Mouse (Mus musculus) spleen, postnatal 14 days (tissue): ENCODE results near the gene Gal3st1.
A peak's percentile ranks its signal among the peaks of the same experiment; 100 is the strongest.
"Not testable (repeated sequence)": the region's sequence is repeated elsewhere in the genome, so short reads cannot be mapped to it uniquely, and the experiment has no call there.

Experiments used
- DNase-seq, 2 experiments: peaks; one replicate each; pipeline ENCODE4 v3.0.0; 2021 to 2022; ENCODE audit warnings: low spot score in 2 of 2

The Gal3st1 gene

DNA sequence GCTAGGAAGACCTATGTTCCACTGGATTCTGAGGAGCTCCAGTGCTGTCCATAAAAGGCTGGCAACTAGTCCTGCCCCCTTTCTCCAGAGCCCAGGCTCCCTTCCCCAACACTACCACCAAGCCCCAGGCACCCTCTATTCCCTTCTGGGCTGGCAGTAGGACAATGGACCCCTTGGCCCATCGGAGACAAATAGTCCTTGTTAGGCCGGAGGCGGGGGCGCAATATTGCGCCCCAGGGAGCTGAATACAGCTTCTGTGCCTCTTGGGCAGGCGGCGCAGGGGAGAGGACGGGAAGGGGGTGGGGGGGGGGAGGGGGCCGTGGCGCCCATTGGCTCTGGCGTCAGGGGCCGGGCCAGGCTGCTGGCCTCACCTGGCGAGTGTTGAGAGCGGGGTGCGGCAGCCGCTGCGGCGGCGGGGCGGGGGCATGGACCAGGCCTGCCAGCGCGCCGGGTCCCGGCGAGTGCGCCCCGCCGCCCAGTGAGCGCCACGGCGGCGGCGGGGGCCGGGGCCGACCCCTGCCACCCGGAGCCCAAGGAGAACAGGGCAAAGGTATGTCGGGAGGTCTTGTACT is at the start of gene Gal3st1:
Gal3st1 (plus strand) TSS at position 346 of the 572 bp plus-strand sequence.
- no peak for DNase-seq

DNA sequence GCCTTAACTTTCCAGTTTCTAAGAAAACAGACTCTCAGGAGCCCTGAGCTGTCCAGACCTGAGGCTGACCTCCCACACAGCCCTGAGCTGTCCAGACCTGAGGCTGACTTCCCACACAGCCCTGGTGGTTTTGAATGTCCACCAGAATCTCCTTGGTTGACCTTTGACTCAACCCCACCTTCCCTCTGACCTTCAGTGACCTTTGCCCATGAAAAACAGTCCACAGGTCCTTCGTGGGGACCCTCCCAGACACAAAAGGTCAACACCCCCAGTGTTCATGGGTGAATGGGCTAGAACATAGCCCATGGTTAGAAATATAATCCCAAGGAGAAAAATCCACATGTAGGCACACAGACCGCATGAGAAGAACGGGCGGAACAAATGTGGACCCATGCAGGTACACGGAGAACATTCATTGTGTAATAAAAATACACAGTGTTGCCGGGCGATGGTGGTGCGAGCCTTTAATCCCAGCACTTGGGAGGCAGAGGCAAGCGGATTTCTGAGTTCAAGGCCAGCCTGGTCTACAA is 49.6 kb upstream of the Gal3st1 start:
- no peak for DNase-seq

DNA sequence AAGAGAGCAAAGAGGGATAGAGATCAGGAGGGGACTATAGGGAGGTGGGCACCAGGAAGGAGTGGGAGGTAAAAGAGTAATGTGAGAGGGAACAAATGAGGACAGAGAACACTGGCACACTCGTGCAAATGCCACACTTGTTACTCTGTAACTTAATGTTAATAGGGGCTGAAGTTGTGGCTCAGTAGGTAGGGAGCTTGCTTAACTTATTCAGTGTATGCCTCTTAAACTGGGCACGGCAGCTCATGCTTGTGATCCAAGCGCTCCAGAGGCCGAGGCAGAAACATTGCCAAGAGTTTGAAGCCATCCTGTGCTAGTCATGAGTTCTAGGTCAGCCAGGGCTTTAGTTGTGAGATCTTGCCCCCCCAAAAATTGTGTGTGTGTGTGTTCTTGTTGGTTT is 48.3 kb upstream of the Gal3st1 start:
- DNase-seq: no peak

DNA sequence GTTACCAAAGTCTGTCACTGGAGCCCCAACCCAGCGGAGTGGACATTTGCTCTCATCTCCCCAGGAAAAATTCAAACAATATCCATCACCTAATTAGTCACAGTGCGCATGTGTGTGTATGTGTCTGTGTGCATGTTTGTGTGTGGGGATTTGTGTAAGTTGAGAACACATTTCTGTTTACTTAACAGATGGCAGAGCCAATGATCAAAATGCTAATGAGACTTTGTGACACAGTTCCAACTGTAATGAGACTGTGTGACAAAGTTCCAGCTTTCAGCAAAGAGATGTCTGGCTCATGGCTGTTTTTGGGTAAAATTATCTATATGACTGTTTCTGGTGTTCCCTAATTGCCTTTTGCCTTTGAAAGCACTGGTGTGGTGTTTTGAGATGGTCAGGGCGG is 47.1 kb upstream of the Gal3st1 start:
- DNase-seq: no peak

GRCm38 (mm10) chr11:3937321-3937874 is 46.0 kb upstream of the Gal3st1 start:
- no peak for DNase-seq

- no peak for DNase-seq
Observed at GRCm38 (mm10) chr11:3941371-3941770, 42.1 kb upstream of the Gal3st1 start.

DNA sequence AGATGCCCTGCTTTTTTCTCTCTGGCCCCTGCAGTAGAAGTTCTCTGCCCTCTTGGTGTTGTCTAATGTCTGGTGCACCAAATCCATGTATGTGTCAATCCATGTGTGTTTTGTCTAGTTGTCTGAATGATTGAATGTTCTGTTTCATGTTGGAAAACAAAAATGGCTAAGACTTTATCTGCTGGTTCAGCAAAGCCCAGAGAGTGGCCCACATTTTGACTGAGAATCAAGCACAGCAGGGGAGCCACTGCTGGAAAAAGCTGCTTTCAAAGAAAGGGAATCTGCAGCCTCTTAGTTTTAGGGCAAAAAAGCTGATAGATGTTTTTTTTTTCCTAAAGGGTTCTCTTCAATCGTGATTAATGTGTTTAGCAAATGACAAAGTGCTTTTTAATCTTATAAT is 37.0 kb upstream of the Gal3st1 start:
- no peak for DNase-seq

- not testable (repeated sequence) for DNase-seq
Observed at GRCm38 (mm10) chr11:3954876-3955275, 28.6 kb upstream of the Gal3st1 start.

DNA sequence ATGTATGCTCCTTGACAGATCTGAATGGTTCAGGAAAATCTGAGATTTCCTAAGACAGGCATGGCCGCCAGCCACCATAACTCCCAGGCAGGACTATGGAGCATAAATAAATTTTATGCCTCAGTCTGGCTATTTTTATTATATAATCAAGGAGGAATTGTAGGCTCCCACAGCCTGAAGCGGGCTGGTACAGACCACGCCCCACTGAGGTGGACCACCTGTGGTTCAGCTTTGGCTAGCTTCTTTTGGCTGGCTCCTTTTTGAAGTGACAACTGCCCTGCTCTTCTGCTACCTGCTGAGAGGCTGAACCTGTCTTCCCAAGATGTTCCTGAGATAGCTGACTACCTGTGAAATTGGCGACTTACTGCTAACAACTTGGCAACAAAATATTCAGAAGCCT is 28.1 kb upstream of the Gal3st1 start:
- DNase-seq: not testable (repeated sequence)

- DNase-seq: no peak
Observed at GRCm38 (mm10) chr11:3960901-3961300, 22.5 kb upstream of the Gal3st1 start.

DNA sequence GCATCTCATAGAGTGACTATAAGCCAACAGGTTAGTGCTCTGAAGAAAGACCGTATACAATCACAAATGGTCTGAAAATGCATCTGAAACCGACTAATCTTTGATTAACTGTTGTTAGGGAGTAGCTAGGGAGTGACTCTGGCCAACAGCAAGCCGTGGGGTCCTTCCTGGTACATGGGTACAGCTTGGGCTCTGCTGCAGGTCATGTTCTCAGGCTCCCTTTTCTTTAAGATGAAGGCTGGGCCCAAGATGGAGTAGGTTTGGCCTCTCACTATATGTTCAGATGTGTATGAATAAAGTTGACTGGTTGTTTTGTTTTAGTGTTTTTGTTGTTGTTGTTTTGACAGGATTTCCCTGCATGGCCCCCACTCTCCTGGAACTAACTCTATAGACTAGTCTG is 21.7 kb upstream of the Gal3st1 start:
- no peak for DNase-seq

- no peak for DNase-seq
Observed at GRCm38 (mm10) chr11:3963155-3963554, 20.3 kb upstream of the Gal3st1 start.

DNA sequence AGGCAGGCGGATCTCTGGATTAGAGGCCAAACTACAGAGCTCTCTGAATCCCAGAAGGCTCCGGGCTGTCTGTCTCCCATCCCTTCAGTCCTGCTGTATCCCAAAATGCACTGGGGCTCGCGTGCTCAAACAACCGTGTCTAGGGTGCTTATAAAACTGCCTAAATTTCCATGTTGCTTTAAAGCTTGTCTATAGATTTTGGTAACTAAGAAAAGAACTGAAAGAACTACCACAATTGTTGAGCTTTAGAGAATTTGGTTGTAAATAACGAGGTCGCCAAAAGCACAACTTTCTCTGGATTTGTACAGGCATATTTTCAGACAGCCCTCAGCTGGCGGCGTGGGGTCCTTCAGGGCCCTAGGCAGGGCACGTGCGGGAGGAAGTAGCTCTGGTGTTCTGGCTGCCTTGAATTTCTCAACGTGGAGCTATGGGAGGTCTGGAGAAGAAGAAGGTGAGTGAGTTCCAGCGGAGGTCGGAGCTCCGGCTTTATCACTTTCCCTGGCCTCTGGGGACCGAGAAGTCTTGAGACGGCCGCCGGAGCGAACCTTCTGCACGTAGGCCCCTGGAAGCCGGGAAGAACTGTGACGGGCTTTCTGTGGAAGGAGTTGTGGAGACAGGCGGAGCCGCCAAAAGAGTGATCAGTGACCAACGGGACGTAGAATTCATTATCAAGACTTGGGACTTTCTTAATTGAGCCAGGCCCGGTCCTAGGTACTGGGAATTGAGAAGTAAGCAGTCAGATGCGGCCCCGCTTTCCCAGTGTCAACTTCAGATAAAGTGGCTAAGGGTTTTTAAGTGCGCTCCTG is 19.6 kb upstream of the Gal3st1 start, which contains the start of gene Pes1:
Pes1 (plus strand) TSS at position 366 of the 806 bp plus-strand sequence.
- DNase-seq: peak; percentile 29 to 60

- DNase-seq: no peak
Observed at GRCm38 (mm10) chr11:3964416-3965172, 18.8 kb upstream of the Gal3st1 start.

DNA sequence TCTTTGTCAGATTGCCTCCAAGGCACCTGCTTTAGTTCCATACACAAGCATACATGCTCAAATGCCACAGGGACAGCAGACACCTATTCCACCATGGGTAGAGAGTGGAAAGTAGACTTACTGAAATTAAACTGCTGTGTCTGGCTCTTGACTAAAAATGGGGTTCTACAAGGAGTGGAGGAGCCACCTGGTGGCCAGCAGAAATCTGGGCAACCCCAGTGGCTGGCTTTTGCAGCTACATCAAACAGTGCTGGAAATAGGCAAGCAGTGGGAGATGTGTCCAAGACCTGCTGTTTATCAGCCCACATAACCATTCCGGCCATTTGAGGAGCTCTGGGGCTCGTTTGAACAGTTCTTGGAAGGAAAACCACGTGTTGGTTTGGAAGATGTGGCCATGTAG is 13.6 kb upstream of the Gal3st1 start:
- no peak for DNase-seq

GRCm38 (mm10) chr11:3970361-3970760 is 13.1 kb upstream of the Gal3st1 start:
- DNase-seq: no peak

DNA sequence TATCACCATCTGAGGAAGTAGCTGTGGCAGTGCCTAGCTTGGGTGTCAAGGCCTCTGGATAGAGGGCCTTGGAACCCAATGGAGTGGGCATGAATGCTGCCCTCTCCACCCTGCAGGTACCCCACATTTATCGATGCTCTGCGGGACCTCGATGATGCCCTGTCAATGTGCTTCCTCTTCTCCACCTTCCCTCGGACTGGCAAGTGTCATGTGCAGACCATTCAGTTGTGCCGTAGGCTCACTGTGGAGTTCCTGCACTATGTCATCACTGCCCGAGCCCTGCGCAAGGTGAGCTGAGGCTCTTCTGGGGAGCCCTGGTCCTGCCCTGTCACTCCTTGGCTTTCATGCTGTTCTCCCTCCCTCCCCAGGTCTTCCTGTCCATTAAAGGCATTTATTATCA is 10.4 kb upstream of the Gal3st1 start:
- no peak for DNase-seq

- DNase-seq: no peak
Observed at GRCm38 (mm10) chr11:3974311-3974710, 9.1 kb upstream of the Gal3st1 start.

DNA sequence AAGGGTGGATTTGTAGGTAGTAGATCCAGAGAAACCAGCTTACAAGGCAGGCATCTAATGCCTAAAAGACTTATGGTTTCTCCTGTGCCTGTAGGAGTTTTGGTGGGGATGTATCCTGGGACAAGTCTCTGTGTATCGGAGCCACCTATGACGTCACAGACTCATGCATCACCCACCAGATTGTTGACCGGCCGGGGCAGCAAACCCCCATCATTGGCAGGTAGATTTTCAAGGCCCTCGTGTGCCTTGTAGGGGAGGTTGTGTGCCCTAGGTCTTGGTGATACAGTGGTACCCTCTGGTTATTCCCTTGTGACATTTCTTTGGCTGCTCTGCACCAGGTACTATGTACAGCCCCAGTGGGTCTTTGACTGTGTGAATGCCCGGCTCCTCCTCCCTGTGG is 6.8 kb upstream of the Gal3st1 start, which contains the start of gene 4930556J24Rik:
4930556J24Rik (minus strand) TSS at position 101 of the 400 bp plus-strand sequence.
- no peak for DNase-seq

DNA sequence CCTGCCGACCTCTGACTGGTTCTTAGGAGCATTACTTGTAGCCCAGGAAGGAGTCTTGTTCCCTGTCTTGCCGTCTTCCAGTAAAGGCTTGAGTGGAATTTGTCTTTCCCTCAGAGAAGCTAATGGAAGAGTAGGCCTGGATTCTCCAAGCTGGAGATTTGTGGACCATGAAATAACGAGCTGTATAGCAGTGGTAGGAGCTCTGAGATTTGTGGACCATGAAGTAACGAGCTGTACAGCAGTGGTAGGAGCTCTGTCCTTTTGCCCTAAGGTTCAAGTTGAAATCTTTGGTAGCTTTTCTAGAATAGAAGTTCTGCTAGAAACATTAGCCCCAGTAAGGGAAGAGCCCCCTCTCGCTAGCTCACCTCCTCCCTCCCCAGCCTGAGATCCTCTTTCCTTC is 5.0 kb upstream of the Gal3st1 start:
- no peak for DNase-seq

GRCm38 (mm10) chr11:3981536-3981935 is 1.9 kb upstream of the Gal3st1 start:
- DNase-seq: no peak
